Mouse (Mus musculus) heart, embryonic 12.5 days (tissue): Measurements from ENCODE around the gene Lamb3. TPM values are rescaled to one million over a fixed set of nuclear protein-coding genes. Genes with fewer than 3 reads are reported as not detected.

Source experiments
- ATAC-seq: fragments of 200-750 bp; cut with Nextera tagmentation; 2 replicates; pipeline ENCODE4 v1.8.0; 2017; ENCODE audit warnings: moderate TSS enrichment, moderate library complexity; ENCODE audit not compliant: insufficient number of reproducible peaks, low FRiP score
- H3K27ac ChIP-seq: fragments of 300-500 bp; sonication (generic); 2 replicates; pipeline ENCODE4 v1.5.1; 2016; ENCODE audit warnings: mild to moderate bottlenecking, moderate library complexity; ENCODE audit not compliant: poor library complexity, severe bottlenecking
- H3K27me3 ChIP-seq: fragments of 300-500 bp; sonication (generic); replicated peaks from 2 replicates; pipeline ENCODE4 v1.6.1; 2016; ENCODE audit warnings: mild to moderate bottlenecking, moderate library complexity
- H3K36me3 ChIP-seq: fragments of 300-500 bp; sonication (generic); 2 replicates; pipeline ENCODE4 v1.6.1; 2016; ENCODE audit warnings: mild to moderate bottlenecking, moderate library complexity
- H3K4me1 ChIP-seq: fragments of 300-500 bp; sonication (generic); replicated peaks from 2 replicates; pipeline ENCODE4 v1.6.1; 2016; ENCODE audit warnings: mild to moderate bottlenecking
- H3K4me2 ChIP-seq: fragments of 300-500 bp; sonication (generic); 2 replicates; pipeline ENCODE4 v1.6.1; 2016; ENCODE audit warnings: mild to moderate bottlenecking, moderate library complexity
- H3K4me3 ChIP-seq: fragments of 300-500 bp; sonication (generic); 2 replicates; pipeline ENCODE4 v1.5.1; 2016; ENCODE audit warnings: mild to moderate bottlenecking
- H3K9ac ChIP-seq: fragments of 300-500 bp; sonication (generic); 2 replicates; pipeline ENCODE4 v1.6.1; 2016; ENCODE audit warnings: mild to moderate bottlenecking, moderate library complexity
- H3K9me3 ChIP-seq: fragments of 300-500 bp; sonication (generic); replicated peaks from 2 replicates; pipeline ENCODE4 v1.6.1; 2016; ENCODE audit warnings: mild to moderate bottlenecking, moderate library complexity
- WGBS: fragments of 180-500 bp; shearing (Covaris S2); methylation state at CpG from one replicate; pipeline ENCODE4 v1.1.7; 2016; 5-methylcytosine and 5-hydroxymethylcytosine counted together
- polyA plus RNA-seq: library from polyadenylated mRNA; unstranded; fragments of >200 nt; fragmentation: Nextera tagmentation; extraction: Ambion mirVana; gene quantifications from 2 replicates; pipeline ENCODE4 v1.2.1, GENCODE M21; 2016

The Lamb3 gene
- polyA plus RNA-seq, 1 experiment from 2014 or later, result 2.3 TPM

- H3K27me3 ChIP-seq, result no peaks in the 10 kb centered on the region
- H3K36me3 ChIP-seq, result no peaks in the 10 kb centered on the region
- H3K4me3 ChIP-seq, result no peak overlapping the region
- 0 out of 2 replicates have a peak overlapping the region, but pooled peaks have one; percentile 21 for H3K4me2 ChIP-seq
- no peaks in the 10 kb centered on the region for H3K9me3 ChIP-seq
- WGBS, result 63% methylated on average over 6 of the region's 6 CpGs
- peak overlapping the region; percentile 90 for H3K27ac ChIP-seq
- ATAC-seq, result no peak
- H3K4me1 ChIP-seq, result peaks cover 37% of the 10 kb centered on the region
- H3K9ac ChIP-seq, result no peak overlapping the region
Measured at GRCm38 (mm10) chr1:193188257-193188656, 19.2 kb upstream of the Lamb3 start.

DNA sequence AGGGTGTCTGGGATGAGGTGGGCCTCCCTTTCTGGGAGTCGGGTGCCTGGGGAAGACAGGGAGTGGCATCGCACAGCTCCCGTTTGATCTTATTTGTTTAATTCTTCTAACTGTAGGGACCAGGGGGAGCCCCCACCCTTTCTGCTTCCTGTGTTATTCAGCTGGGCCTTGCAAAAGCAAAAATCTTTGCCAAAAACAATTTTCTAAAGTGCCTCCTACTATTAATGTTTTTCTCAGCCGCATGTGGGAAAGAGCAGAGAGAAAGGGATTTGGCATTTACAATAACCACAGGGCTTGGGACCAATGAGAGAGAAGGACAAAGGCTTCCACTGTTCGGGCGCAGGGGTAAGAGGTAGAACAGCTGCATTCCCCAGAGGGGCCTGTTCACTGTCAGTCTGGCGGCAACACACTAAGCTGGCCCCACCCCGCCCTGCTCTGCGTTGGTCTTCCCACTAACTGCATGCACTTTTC is 18.3 kb upstream of the Lamb3 start:
- Histone ChIP-seq H3K4me3 (no peak overlapping the region), H3K4me2 (peak overlapping the region; percentile 21; the same call in 1 of the 2 replicates), H3K27me3 (no peaks in the 10 kb centered on the region), H3K9me3 (no peaks in the 10 kb centered on the region), H3K9ac (peak overlapping the region; percentile 22; the same call in 1 of the 2 replicates), H3K36me3 (no peaks in the 10 kb centered on the region), H3K27ac (peak overlapping the region; percentile 90), H3K4me1 (peaks cover 37% of the 10 kb centered on the region)
- ATAC-seq, result peak; percentile 93
- 11% methylated on average over 9 of the region's 9 CpGs for WGBS

- WGBS, result 20% methylated on average over 3 of the region's 3 CpGs
- no peaks in the 10 kb centered on the region for H3K9me3 ChIP-seq
- H3K9ac ChIP-seq, result peak overlapping the region; percentile 22; the same call in 1 of the 2 replicates
- H3K4me1 ChIP-seq, result peaks cover 37% of the 10 kb centered on the region
- H3K27me3 ChIP-seq, result no peaks in the 10 kb centered on the region
- H3K27ac ChIP-seq, result peak overlapping the region; percentile 90
- H3K4me3 ChIP-seq, result no peak overlapping the region
- H3K36me3 ChIP-seq, result no peaks in the 10 kb centered on the region
- no peak overlapping the region for H3K4me2 ChIP-seq
- ATAC-seq, result peak; percentile 40; the same call in 1 of the 2 replicates
Measured at GRCm38 (mm10) chr1:193189771-193190170, 17.7 kb upstream of the Lamb3 start.

GRCm38 (mm10) chr1:193191675-193192283 is 15.7 kb upstream of the Lamb3 start:
- Histone ChIP-seq H3K9me3 (no peaks in the 10 kb centered on the region), H3K4me1 (peaks cover 37% of the 10 kb centered on the region), H3K4me2 (no peak overlapping the region), H3K27me3 (no peaks in the 10 kb centered on the region), H3K9ac (no peak overlapping the region), H3K4me3 (no peak overlapping the region), H3K27ac (peak overlapping the region; percentile 19), H3K36me3 (no peaks in the 10 kb centered on the region)
- no peak for ATAC-seq
- 64% methylated on average over 7 of the region's 7 CpGs for WGBS

- 79% methylated on average over 3 of the region's 3 CpGs for WGBS
- H3K27ac ChIP-seq, result no peak overlapping the region
- no peak overlapping the region for H3K4me2 ChIP-seq
- H3K27me3 ChIP-seq, result no peaks in the 10 kb centered on the region
- no peaks in the 10 kb centered on the region for H3K9me3 ChIP-seq
- no peak for ATAC-seq
- H3K4me1 ChIP-seq, result peaks cover 27% of the 10 kb centered on the region
- no peaks in the 10 kb centered on the region for H3K36me3 ChIP-seq
- no peak overlapping the region for H3K4me3 ChIP-seq
- no peak overlapping the region for H3K9ac ChIP-seq
Measured at GRCm38 (mm10) chr1:193194416-193195140, 12.9 kb upstream of the Lamb3 start.

GRCm38 (mm10) chr1:193195169-193195810 is 12.2 kb upstream of the Lamb3 start:
- Histone ChIP-seq H3K4me2 (no peak overlapping the region), H3K27ac (no peak overlapping the region), H3K27me3 (no peaks in the 10 kb centered on the region), H3K4me3 (no peak overlapping the region), H3K4me1 (peaks cover 20% of the 10 kb centered on the region), H3K36me3 (no peaks in the 10 kb centered on the region), H3K9me3 (no peaks in the 10 kb centered on the region), H3K9ac (no peak overlapping the region)
- ATAC-seq, result no peak
- WGBS, result 48% methylated on average over 3 of the region's 3 CpGs

GRCm38 (mm10) chr1:193197494-193198205 is 9.8 kb upstream of the Lamb3 start:
- H3K27me3 ChIP-seq, result no peaks in the 10 kb centered on the region
- H3K4me3 ChIP-seq, result no peak overlapping the region
- H3K4me1 ChIP-seq, result peaks cover 4% of the 10 kb centered on the region
- no peak for ATAC-seq
- H3K9me3 ChIP-seq, result no peaks in the 10 kb centered on the region
- H3K36me3 ChIP-seq, result no peaks in the 10 kb centered on the region
- no peak overlapping the region for H3K9ac ChIP-seq
- H3K27ac ChIP-seq, result no peak overlapping the region
- no peak overlapping the region for H3K4me2 ChIP-seq
- WGBS, result 84% methylated on average over 18 of the region's 18 CpGs

- H3K9me3 ChIP-seq, result no peaks in the 10 kb centered on the region
- no peaks in the 10 kb centered on the region for H3K27me3 ChIP-seq
- H3K36me3 ChIP-seq, result no peaks in the 10 kb centered on the region
- H3K4me1 ChIP-seq, result peaks cover 4% of the 10 kb centered on the region
- no peak overlapping the region for H3K4me3 ChIP-seq
- no peak overlapping the region for H3K9ac ChIP-seq
- no peak overlapping the region for H3K4me2 ChIP-seq
- H3K27ac ChIP-seq, result no peak overlapping the region
- ATAC-seq, result no peak
- 73% methylated on average over 2 of the region's 2 CpGs for WGBS
Measured at GRCm38 (mm10) chr1:193198312-193198711, 9.2 kb upstream of the Lamb3 start.

- Histone ChIP-seq H3K9me3 (no peaks in the 10 kb centered on the region), H3K4me2 (no peak overlapping the region), H3K4me1 (peaks cover 10% of the 10 kb centered on the region), H3K27ac (no peak overlapping the region), H3K36me3 (no peaks in the 10 kb centered on the region), H3K9ac (no peak overlapping the region), H3K27me3 (no peaks in the 10 kb centered on the region), H3K4me3 (no peak overlapping the region)
- WGBS, result 77% methylated on average over 8 of the region's 8 CpGs
- ATAC-seq, result no peak
Measured at GRCm38 (mm10) chr1:193200640-193201382, 6.7 kb upstream of the Lamb3 start.

DNA sequence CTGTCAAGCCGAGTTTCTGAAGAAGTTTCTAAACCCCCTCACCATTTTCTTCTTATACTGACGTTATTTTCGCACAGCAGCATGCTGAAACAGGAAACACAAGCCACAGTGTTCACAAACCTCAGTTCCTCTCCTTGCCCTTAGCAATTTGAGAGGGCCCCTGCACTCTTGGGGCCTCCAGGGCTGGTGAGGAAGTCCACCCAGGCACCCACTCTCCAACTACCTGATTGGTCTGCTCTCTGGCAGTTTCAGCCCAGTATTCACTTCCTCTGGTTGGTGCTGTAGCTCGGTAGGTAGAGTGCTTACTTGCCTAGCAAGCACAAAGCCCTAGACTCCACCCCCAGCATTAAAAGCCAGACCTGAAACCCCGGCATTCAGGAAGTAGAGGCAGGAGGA is 6.1 kb upstream of the Lamb3 start, which contains the start of gene Traf3ip3:
Gene Traf3ip3 (minus strand): TSS at position 321 of the 396 bp plus-strand sequence.
- Histone ChIP-seq H3K4me2 (no peak within 1 kb of the TSS), H3K4me3 (no peak within 1 kb of the TSS), H3K9ac (no peak within 1 kb of the TSS), H3K4me1 (peaks cover 10% of the 10 kb centered on the region), H3K27me3 (no peaks in the 10 kb centered on the region), H3K36me3 (no peaks in the 10 kb centered on the region), H3K27ac (no peak within 1 kb of the TSS), H3K9me3 (no peaks in the 10 kb centered on the region)
- WGBS, result 55% methylated on average over 5 of the region's 5 CpGs
- no peak for ATAC-seq
